Mouse (Mus musculus): Measurements from ENCODE around the gene Atxn1.
A peak's percentile ranks its signal among the peaks of the same experiment; 100 is the strongest.

Atxn1 gene

GRCm38 (mm10) chr13:45623846-45624245, 341.0 kb downstream of the Atxn1 start:
- DNase-seq (ENCODE audit: low spot score): no peak

DNA sequence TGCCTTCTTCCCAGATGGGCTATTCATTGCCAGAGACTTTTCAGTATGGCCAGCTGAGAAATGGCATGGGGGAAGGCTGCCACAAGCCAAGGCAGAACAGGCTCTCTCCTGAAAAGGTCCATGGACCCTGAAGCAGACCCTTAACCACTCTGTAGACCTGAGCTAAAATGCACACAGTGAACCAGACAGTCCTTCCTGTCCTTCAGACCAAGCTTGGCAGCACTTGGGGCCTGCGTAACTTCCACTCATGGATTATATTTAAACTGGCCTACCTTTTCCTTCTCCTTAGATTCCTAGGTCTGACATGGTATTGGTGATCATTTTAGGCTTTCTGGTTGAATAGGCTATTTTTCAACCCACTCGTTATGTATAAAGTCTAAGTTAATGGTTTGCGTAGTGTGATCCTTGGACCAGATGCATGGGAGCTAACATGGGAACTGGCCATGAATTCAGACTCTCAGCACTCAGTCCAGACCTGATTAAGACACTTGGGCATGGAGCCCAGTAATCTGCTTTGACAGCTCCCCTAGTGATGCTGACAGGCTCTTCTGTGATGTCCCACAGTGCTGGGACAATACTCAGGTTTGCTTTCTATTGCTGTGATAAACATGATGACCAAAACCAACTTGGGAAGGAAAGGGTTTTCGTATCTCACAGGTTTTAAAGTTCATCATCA, 341.8 kb downstream of the Atxn1 start:
- no peak for DNase-seq (ENCODE audit: low spot score)

DNA sequence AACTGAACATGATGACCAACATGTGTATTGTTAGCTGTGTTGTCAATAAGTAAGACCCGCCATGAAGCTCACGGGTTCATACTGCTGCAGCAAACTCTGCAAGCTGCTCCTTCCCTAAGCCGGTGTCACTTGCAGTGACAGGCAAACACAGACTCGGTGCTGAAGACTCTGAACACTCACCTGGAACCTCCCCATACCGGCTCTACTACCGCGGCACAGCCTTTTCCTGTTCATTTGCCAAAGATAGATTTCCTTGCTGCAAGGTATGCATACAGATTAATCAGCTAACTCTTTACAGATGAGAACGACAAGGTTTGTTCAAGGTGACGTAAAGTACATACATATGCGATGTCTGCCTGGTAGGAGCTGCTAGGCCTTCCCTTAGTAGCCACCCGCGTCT, 344.1 kb downstream of the Atxn1 start:
- DNase-seq (ENCODE audit: low spot score): no peak

DNA sequence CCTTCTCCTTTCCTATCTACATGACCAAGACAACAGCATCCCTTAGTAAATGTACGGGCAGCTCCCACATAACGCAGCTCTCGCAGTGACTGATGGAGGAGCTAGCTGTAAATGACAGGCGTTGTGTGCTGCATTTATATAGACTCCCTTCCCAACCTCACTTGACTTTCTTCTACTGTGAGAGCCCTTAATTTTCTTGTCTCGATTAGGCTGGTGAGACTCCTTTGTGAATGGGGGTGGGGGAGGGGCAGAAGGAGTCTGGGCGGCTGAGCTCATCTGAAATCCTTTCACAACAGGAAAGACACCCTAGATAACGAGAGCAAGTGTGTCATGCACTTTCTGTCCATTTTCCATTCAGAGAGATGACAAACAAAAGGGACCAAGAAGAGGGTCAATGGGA, 344.5 kb downstream of the Atxn1 start:
- DNase-seq (ENCODE audit: low spot score): no peak

DNA sequence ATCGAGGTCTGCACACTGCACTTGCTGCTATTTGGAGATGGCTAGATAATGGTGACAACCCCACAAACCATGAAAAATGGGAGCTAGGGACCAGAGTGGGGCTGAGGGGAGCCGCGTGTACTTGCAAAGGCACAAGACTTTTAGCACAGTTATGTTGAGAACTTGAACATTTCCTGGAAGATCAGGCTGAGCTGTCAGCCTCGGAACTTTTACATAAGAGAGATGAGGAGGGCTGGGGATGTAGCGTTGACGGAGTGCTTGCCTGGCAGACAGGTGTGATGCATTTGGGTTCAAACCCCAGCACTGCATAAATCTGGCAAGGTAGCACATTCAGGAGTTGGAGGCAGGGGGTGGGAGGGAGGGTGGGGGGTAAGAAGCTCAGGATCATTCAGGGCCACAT, 346.8 kb downstream of the Atxn1 start:
- DNase-seq (ENCODE audit: low spot score): no peak

GRCm38 (mm10) chr13:45614762-45615161, 350.0 kb downstream of the Atxn1 start:
- no peak for DNase-seq (ENCODE audit: low spot score)

- DNase-seq (ENCODE audit: low spot score): peak; percentile 77
These were observed 351.5 kb downstream of the Atxn1 start for GRCm38 (mm10) chr13:45613346-45613745.

DNA sequence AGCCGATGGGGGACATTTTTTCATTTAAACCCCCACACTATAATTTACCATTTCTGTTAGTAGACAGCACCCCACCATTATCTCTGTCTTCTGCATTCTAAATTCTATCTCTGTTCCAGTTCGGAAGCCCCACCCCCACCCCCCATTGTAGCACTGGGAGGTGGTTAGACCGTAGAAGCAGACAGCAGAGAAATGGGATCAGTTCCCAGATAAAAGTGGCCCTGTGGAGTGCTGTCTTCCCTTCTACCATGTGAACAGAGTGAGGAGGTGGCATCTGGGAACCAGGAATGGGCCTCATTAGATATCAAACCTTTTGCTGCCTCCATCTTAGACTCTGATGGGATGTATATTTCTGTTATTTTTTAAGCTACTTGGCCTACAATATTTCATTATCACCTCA, 353.3 kb downstream of the Atxn1 start:
- DNase-seq (ENCODE audit: low spot score): no peak

- no peak for DNase-seq (ENCODE audit: low spot score)
These were observed 355.3 kb downstream of the Atxn1 start for GRCm38 (mm10) chr13:45609461-45609860.

DNA sequence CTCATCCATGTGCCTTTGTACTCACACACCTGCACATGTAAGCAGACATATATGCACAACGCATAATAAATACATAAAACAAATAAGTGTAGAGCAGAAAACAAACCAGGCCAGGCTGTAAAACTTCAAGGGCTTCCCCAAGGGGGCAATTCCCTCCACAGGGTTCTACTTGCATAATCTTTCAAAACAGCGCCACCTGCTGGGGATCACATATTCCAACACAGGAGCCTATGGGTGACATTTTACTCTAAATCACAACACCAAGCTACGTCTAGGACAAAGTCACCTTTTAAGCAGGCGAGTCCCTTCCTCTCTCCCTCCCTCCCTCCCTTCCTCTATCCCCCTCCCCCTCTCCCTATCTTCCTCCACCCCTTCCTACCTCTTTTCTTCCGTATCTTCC, 356.2 kb downstream of the Atxn1 start:
- no peak for DNase-seq (ENCODE audit: low spot score)

DNA sequence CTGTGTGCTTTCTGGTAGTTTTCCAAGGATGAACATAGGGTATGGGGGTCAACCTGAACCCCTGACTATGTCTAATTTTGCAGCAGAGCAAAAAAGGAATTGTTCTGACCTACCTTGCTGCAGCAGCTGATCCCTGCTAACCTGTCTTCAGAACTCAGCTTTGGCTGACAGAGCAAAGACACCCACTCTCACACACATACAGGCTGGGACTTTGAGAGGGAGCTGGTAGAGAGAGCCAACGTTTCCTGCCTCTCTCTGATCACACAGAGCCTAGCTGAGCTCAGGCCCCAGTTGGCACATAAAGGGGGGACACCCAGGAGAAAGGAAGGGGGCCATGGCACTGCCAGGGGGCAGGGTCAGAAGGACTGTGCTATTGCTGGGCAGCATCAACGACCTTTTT, 356.9 kb downstream of the Atxn1 start:
- no peak for DNase-seq (ENCODE audit: low spot score)

DNA sequence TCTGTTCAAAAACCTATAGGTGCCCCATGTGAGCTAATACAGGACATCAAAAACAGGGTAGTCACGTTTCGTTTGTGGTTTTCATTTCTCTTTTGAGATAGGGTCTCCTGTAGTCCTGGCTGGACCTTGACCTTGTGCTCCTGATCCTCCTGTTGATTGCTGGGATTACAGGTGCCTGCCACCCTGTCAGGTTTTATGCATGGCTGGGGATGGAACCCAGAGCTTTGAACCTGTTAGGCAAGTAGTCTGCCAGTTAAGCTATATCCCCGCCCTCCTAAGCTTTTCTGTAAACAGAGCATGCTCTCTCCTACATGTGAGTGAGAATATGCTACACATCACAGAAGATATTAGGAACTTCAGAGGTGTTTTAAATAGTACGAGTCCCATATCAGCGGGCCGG, 361.2 kb downstream of the Atxn1 start:
- DNase-seq (ENCODE audit: low spot score): no peak

GRCm38 (mm10) chr13:45600443-45600842, 364.4 kb downstream of the Atxn1 start:
- DNase-seq (ENCODE audit: low spot score): no peak

GRCm38 (mm10) chr13:45599831-45600230, 365.0 kb downstream of the Atxn1 start:
- DNase-seq (ENCODE audit: low spot score): no peak

DNA sequence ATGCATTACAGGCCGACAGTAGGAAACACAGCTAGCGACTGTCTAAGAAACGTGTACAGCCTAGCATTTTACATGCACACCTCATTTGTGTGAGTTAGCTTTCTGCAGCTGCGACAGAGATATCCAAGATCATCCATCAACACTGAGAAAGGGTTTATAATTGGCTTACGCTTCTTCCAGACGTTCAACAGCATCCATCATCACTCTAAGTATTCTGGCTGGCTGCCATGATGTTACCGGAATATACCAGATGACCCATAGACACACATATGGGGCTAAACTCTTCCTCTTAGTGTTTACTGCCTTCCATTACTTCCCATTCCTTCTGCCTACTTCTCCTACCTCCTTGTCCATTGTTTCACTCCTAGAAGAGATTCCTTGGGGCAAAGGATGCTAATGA, 369.4 kb downstream of the Atxn1 start:
- no peak for DNase-seq (ENCODE audit: low spot score)

DNA sequence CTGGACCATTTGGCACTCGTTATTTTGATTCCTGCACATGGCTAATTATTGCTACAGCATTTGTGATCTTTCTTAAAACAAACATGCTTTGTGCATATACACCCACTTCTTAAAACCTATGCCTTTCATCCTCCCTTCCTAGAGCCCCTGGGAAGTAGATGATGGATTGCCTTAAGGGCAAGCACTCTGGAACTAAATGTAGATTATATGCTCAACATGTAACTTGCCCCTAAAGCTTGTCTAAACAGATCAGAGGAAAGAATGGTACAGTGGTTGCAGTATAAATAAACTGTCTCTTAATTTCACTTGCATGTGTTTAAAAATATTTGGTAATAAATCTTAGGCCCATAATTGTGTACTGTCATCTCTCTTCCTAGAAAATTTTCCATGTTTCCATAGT, 370.9 kb downstream of the Atxn1 start:
- DNase-seq (ENCODE audit: low spot score): no peak

DNA sequence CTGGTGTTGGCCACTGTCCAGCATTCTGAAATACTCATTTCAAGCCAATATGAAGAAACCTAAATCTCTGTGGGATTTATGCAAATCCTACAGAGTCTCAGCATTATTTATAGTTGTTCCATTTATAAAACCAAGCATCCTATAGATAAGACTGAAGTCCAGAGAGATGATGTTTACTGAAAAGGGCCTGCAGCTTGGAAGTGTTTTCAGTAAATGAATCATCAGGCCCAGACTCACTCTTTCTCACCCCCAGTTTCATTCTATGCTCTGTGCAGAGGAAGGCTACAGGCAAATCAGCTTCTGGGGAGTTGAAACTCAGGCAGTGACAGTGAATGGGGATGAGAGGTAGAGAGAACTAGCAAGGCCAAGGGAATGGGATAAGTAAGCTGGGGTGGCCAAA, 373.9 kb downstream of the Atxn1 start:
- no peak for DNase-seq (ENCODE audit: low spot score)

GRCm38 (mm10) chr13:45583061-45583460, 381.7 kb downstream of the Atxn1 start:
- no peak for DNase-seq (ENCODE audit: low spot score)

DNA sequence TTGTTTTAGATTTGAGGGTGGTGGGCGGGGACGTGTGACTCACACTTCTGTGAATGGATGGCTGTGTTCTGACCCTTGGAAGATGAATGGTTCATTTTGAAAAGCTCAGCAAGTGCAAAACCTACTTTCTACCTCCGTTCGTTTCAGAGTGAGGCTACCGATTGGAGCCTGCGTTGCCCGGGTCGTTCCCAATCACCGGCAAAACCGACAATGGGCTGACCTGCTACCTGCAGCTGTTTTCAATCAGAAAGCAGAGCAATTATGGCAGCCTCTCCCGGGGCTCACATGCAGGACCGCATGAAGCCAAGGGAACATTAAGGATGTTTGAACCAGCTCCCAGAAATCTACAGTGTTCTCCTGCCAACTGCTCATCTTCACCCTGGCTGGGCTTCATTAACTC, 382.5 kb downstream of the Atxn1 start:
- no peak for DNase-seq (ENCODE audit: low spot score)

- DNase-seq (ENCODE audit: low spot score): no peak
These were observed 385.1 kb downstream of the Atxn1 start for GRCm38 (mm10) chr13:45579751-45580150.

DNA sequence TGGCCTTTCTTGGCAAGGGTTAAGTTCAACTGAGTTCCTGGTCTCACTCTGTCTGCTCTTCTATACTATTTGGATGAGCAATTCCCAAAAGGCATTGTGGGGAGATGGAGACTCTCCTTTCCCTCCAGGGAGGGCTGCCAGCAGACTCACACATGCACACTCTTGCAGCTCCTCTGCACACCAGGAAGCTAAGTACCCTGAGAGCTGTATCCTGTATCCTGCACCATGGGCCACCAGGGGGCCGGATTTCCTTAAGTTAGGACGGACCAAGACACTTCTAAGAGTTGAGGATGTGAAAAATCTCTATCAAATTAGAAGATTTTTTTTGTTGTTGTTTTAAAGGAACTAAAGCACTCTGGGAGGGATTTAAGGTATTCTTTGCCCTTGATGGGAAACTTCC, 387.0 kb downstream of the Atxn1 start:
- peak; percentile 54 for DNase-seq (ENCODE audit: low spot score)

DNA sequence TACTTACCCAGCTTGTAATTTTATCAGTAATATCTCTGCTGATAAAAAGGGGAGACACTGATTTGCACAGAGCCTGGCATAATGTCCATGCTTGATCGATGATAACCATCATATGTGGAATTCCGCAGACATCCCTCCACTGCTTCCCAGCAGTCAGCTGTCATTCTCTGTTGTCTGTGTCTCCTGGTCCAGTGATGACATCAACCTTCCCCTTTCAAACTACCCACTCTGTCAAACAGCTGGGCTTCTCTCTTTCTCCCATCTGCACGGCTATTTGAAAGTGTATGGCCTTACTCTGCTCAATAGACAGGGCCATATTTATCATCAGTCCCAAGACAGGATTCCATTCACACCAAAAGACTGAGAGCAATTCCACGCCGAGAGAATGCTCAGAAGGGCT, 387.4 kb downstream of the Atxn1 start:
- peak; percentile 14 for DNase-seq (ENCODE audit: low spot score)

DNA sequence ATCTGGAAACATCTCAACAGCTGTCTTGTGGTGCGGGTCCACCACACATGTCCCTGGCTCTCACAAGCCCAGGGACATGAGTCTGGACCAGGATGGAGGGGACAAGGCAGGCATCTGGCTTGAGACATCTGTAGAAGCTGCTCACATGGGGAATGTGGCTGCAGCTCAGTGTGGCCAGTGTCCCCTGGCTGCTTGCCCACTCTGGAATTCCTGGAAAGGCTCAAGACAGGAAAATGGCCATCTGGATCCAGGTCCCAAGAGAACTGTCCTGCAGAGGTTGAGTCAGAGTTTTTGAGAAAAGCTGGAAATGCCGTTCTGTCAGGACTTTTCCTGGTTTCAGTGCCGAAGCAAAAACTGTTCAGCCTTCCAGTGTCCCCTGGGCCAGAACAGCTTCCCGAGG, 388.6 kb downstream of the Atxn1 start:
- DNase-seq (ENCODE audit: low spot score): no peak

DNA sequence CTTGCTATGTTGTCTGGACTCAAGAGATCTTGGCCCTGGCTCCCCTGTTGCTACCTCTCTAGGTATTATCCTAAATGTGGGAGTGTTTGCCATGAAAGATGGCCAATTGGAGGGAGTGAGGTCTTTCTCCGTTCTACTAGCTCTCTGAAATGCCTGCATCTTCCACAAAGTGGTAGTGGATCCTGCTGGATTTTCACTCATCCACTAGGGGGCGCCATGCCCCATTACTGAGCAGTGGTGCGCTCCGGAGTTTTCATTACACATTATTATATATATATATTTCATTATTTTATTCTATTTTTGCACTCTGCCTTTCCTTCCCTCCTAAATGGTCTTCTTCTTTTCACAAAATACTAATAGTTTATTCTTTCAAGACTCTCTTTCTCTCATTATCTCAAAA, 392.0 kb downstream of the Atxn1 start:
- DNase-seq (ENCODE audit: low spot score): peak; percentile 59

DNA sequence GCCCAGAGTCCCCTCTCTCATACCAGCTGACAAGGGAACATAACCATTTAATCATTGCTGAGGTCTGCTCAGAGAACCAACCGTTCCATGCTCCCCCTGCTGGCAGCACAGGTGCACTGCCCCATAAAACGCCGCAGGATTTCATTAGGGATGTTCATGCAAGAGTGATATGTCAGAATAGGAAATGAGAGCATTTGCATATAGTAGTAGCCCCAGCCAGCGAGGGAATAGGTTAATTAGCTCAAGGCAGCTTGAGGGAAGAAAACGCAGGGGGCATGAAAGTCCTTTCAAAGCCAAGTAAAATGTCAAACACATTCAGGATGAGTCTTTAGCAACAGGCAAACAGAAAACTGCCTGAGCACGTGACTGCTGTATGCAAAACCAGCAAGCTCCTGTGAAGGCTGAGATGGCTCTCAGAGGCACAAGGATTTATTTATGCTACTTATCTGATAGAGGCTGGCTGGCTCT, 393.0 kb downstream of the Atxn1 start:
- peak; percentile 82 for DNase-seq (ENCODE audit: low spot score)

Data from embryo, embryonic 10 days (tissue).